Mouse (Mus musculus) frontal cortex, adult (tissue): Measurements from ENCODE around the gene Prorsd1.
"Not testable (repeated sequence)": the region's sequence is repeated elsewhere in the genome, so short reads cannot be mapped to it uniquely, and the experiment has no call there.

Experiments
- ATAC-seq: cut with Nextera tagmentation; 2 replicates; pipeline ENCODE4 v1.9.2; 2017; ENCODE audit warnings: mild to moderate bottlenecking, moderate library complexity, mixed read lengths; ENCODE audit not compliant: low TSS enrichment

Gene Prorsd1

GRCm38 (mm10) chr11:29514682-29515412, at the start of gene Prorsd1:
Gene Prorsd1, minus strand, starts transcription at chr11:29515033.
- ATAC-seq: peak; percentile 94

- no peak for ATAC-seq
Measured at GRCm38 (mm10) chr11:29563406-29563805, 48.6 kb upstream of the Prorsd1 start.

GRCm38 (mm10) chr11:29560990-29561389, 46.2 kb upstream of the Prorsd1 start:
- ATAC-seq: no peak

GRCm38 (mm10) chr11:29560452-29560851, 45.6 kb upstream of the Prorsd1 start:
- ATAC-seq: no peak

GRCm38 (mm10) chr11:29549425-29549778, 34.6 kb upstream of the Prorsd1 start:
- ATAC-seq: no peak

GRCm38 (mm10) chr11:29548504-29549424, 33.9 kb upstream of the Prorsd1 start:
- ATAC-seq: peak; percentile 8; the same call in 1 of the 2 replicates

- peak; percentile 96 for ATAC-seq
Measured at GRCm38 (mm10) chr11:29547752-29548503, 33.1 kb upstream of the Prorsd1 start, which contains the start of the genes Clhc1 and Rps27a. Gene Clhc1, plus strand, starts transcription at chr11:29547950. Gene Rps27a, minus strand, starts transcription at chr11:29548109.

GRCm38 (mm10) chr11:29547249-29547751, 32.5 kb upstream of the Prorsd1 start:
- ATAC-seq: peak; percentile 33

GRCm38 (mm10) chr11:29546762-29547161, 31.9 kb upstream of the Prorsd1 start:
- ATAC-seq: no peak

- ATAC-seq: not testable (repeated sequence)
Measured at GRCm38 (mm10) chr11:29546297-29546696, 31.5 kb upstream of the Prorsd1 start.

- ATAC-seq: not testable (repeated sequence)
Measured at GRCm38 (mm10) chr11:29545150-29545752, 30.4 kb upstream of the Prorsd1 start.

- ATAC-seq: no peak
Measured at GRCm38 (mm10) chr11:29544225-29544945, 29.6 kb upstream of the Prorsd1 start.

- no peak for ATAC-seq
Measured at GRCm38 (mm10) chr11:29538201-29538600, 23.4 kb upstream of the Prorsd1 start.

GRCm38 (mm10) chr11:29525988-29526794, 11.4 kb upstream of the Prorsd1 start, which contains the start of gene Mtif2:
Gene Mtif2, plus strand, starts transcription at chr11:29526408.
- peak; percentile 100 for ATAC-seq

GRCm38 (mm10) chr11:29514325-29514681, 530 bp downstream of the Prorsd1 start:
- peak; percentile 22; the same call in 1 of the 2 replicates for ATAC-seq

- no peak for ATAC-seq
Measured at GRCm38 (mm10) chr11:29512818-29513535, 1.9 kb downstream of the Prorsd1 start.

- ATAC-seq: no peak
Measured at GRCm38 (mm10) chr11:29509421-29509820, 5.4 kb downstream of the Prorsd1 start.

- no peak for ATAC-seq
Measured at GRCm38 (mm10) chr11:29504899-29505625, 9.8 kb downstream of the Prorsd1 start.
